Mouse (Mus musculus) liver, embryonic 13.5 days (tissue): ENCODE results near the gene Ptpn11. TPM values are rescaled to one million over a fixed set of nuclear protein-coding genes. Genes with fewer than 3 reads are reported as not detected.
"Not testable (repeated sequence)": the region's sequence is repeated elsewhere in the genome, so short reads cannot be mapped to it uniquely, and the experiment has no call there.

Experiments used
- ATAC-seq: fragments of 200-750 bp; cut with Nextera tagmentation; 2 replicates; pipeline ENCODE4 v1.8.0; 2017; ENCODE audit warnings: low read depth, mild to moderate bottlenecking, moderate number of reproducible peaks, moderate library complexity
- DNase-seq: peaks from one replicate; pipeline ENCODE4 v3.0.0; 2022
- H3K27ac ChIP-seq: fragments of 300-500 bp; sonication (generic); 2 replicates; pipeline ENCODE4 v1.5.1; 2015; ENCODE audit warnings: moderate library complexity, mild to moderate bottlenecking, inconsistent platforms
- H3K27me3 ChIP-seq: fragments of 300-500 bp; sonication (generic); 2 replicates; pipeline ENCODE4 v1.6.1; 2015; ENCODE audit warnings: mild to moderate bottlenecking, inconsistent platforms
- H3K36me3 ChIP-seq: fragments of 300-500 bp; sonication (generic); 2 replicates; pipeline ENCODE4 v1.6.1; 2015; ENCODE audit warnings: mild to moderate bottlenecking, inconsistent platforms
- H3K4me1 ChIP-seq: fragments of 300-500 bp; sonication (generic); replicated peaks from 2 replicates; pipeline ENCODE4 v1.6.1; 2015; ENCODE audit warnings: inconsistent platforms
- H3K4me2 ChIP-seq: fragments of 300-500 bp; sonication (generic); 2 replicates; pipeline ENCODE4 v1.6.1; 2015; ENCODE audit warnings: inconsistent platforms, mild to moderate bottlenecking, moderate library complexity
- H3K4me3 ChIP-seq: fragments of 300-500 bp; sonication (generic); replicated peaks from 2 replicates; pipeline ENCODE4 v1.5.1; 2015; ENCODE audit warnings: mild to moderate bottlenecking, inconsistent platforms
- H3K9ac ChIP-seq: fragments of 300-500 bp; sonication (generic); 2 replicates; pipeline ENCODE4 v1.6.1; 2015; ENCODE audit warnings: mild to moderate bottlenecking, inconsistent platforms
- H3K9me3 ChIP-seq: fragments of 300-500 bp; sonication (generic); replicated peaks from 2 replicates; pipeline ENCODE4 v1.6.1; 2016; ENCODE audit warnings: inconsistent platforms
- WGBS: fragments of 180-500 bp; shearing (Covaris S2); methylation state at CpG from one replicate; pipeline ENCODE4 v1.1.7; 2015; ENCODE audit not compliant: insufficient replicate concordance; 5-methylcytosine and 5-hydroxymethylcytosine counted together
- polyA plus RNA-seq: library from polyadenylated mRNA; unstranded; fragments of >200 nt; fragmentation: Nextera tagmentation; extraction: Ambion mirVana; gene quantifications from 2 replicates; pipeline ENCODE4 v1.2.1, GENCODE M21; 2015

Gene Ptpn11
- polyA plus RNA-seq, 1 experiment from 2014 or later = 12.5 TPM

- Histone ChIP-seq H3K36me3 (peaks cover 32% of the 10 kb centered on the region), H3K9me3 (no peaks in the 10 kb centered on the region), H3K4me1 (peaks cover 87% of the 10 kb centered on the region), H3K4me3 (peak overlapping the region; percentile 1; the same call in 1 of the 2 replicates), H3K9ac (peak overlapping the region; percentile 64), H3K4me2 (peak overlapping the region; percentile 44), H3K27me3 (no peaks in the 10 kb centered on the region), H3K27ac (peak overlapping the region; percentile 85)
- 41% methylated on average over 2 of the region's 2 CpGs for WGBS
- ATAC-seq (no peak), DNase-seq (no peak)
These were observed 34.7 kb upstream of the Ptpn11 start for GRCm38 (mm10) chr5:121225854-121226253.

DNA sequence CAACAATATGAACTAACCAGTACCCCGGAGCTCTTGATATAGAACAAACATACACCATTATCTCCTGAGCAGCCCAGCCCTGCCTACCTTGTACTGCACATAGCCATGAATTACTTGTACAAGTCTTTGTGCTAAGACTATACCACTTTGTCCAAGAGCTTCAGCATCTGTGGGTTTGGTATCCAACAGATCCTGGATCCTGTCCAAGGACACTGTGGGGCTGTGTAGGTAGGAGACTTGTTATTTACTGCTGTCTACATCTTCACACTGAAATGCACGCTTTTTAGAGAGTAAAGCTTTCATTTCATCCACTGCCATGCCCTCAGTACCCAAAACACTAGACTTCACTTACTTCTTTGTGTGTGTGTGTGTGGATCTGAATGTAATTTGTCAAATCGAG lies 33.7 kb upstream of the Ptpn11 start:
- peaks cover 26% of the 10 kb centered on the region for H3K36me3 ChIP-seq
- peaks cover 78% of the 10 kb centered on the region for H3K4me1 ChIP-seq
- 65% methylated on average over 3 of the region's 3 CpGs for WGBS
- ATAC-seq (no peak), DNase-seq (no peak)
- no peak overlapping the region for H3K4me3 ChIP-seq
- H3K27me3 ChIP-seq = no peaks in the 10 kb centered on the region
- peak overlapping the region; percentile 64 for H3K9ac ChIP-seq
- H3K9me3 ChIP-seq = no peaks in the 10 kb centered on the region
- H3K4me2 ChIP-seq = peak overlapping the region; percentile 44
- H3K27ac ChIP-seq = peak overlapping the region; percentile 85

GRCm38 (mm10) chr5:121224020-121224419 lies 32.8 kb upstream of the Ptpn11 start:
- 84% methylated on average over 4 of the region's 4 CpGs for WGBS
- H3K4me3 ChIP-seq, DNase-seq, ATAC-seq, H3K9ac ChIP-seq, H3K4me2 ChIP-seq, H3K27ac ChIP-seq, H3K9me3 ChIP-seq, H3K27me3 ChIP-seq: not testable (repeated sequence)
- Histone ChIP-seq H3K36me3 (peaks cover 18% of the 10 kb centered on the region), H3K4me1 (peaks cover 78% of the 10 kb centered on the region)

DNA sequence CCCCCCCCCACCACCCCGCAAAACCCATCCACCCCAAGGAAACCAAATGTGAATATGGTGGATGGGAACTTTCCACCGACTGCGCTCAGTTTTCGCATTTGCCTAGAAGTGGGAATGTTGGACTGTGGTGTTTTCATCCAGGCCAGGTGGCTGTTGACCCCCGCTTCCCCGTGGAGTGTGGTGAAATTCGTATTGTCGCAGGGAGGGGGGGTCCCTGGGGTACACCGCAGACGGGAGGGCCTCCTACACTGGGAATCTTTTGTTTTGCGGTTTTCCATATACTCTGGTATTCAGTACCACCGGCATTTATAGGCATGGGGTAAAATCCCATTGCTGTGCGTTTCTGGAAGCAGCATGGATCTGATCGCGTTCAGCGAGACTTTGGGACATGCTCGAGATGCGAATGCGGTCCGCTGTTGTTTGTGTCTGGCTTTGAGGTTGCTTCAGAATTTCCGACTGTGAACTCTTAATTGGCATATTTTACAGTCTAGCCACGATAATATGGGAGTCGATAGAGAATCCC lies 30.2 kb upstream of the Ptpn11 start:
- Histone ChIP-seq H3K9me3 (no peaks in the 10 kb centered on the region), H3K36me3 (peaks cover 4% of the 10 kb centered on the region), H3K4me2 (peak overlapping the region; percentile 70), H3K27me3 (no peaks in the 10 kb centered on the region), H3K4me3 (peak overlapping the region; percentile 93), H3K4me1 (peaks cover 74% of the 10 kb centered on the region), H3K27ac (peak overlapping the region; percentile 98), H3K9ac (peak overlapping the region; percentile 100)
- no peak for ATAC-seq
- DNase-seq = no peak
- 16% methylated on average over 23 of the region's 23 CpGs for WGBS

DNA sequence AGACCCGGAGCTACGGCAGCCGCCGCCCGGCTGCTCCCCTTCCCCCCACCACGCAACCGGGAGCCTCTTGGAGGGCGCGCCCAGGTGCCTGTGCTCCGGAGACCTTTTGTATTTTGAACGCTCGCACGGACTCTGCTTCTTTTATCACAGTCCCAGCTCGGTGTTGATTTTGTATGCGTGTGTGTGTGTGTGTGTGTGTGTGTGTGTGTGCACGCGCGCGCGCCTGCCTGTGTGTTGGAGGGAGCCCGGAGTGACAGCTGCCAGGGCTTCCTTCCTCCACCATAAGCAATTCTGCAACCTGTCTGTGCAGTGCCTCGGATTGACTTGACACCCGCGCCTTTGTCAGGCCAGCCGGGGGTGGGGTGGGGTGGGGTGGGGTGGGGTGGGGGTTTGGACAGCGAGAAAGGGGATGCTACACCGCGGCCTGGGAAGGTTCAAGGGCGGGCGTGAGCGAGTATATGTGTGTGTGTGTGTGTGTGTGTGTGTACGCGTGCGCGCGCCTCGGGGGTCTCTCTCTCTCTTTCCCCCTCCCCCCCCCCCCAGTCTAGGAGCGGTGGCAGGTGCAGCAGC lies 29.6 kb upstream of the Ptpn11 start:
- H3K27me3 ChIP-seq = no peaks in the 10 kb centered on the region
- H3K9ac ChIP-seq = peak overlapping the region; percentile 100
- under 1% methylated on average over 21 of the region's 38 CpGs for WGBS
- H3K9me3 ChIP-seq = no peaks in the 10 kb centered on the region
- peaks cover 73% of the 10 kb centered on the region for H3K4me1 ChIP-seq
- DNase-seq (no peak), ATAC-seq (peak; percentile 38)
- H3K27ac ChIP-seq = peak overlapping the region; percentile 98
- peak overlapping the region; percentile 70 for H3K4me2 ChIP-seq
- H3K36me3 ChIP-seq = peaks cover 4% of the 10 kb centered on the region
- H3K4me3 ChIP-seq = peak overlapping the region; percentile 93

DNA sequence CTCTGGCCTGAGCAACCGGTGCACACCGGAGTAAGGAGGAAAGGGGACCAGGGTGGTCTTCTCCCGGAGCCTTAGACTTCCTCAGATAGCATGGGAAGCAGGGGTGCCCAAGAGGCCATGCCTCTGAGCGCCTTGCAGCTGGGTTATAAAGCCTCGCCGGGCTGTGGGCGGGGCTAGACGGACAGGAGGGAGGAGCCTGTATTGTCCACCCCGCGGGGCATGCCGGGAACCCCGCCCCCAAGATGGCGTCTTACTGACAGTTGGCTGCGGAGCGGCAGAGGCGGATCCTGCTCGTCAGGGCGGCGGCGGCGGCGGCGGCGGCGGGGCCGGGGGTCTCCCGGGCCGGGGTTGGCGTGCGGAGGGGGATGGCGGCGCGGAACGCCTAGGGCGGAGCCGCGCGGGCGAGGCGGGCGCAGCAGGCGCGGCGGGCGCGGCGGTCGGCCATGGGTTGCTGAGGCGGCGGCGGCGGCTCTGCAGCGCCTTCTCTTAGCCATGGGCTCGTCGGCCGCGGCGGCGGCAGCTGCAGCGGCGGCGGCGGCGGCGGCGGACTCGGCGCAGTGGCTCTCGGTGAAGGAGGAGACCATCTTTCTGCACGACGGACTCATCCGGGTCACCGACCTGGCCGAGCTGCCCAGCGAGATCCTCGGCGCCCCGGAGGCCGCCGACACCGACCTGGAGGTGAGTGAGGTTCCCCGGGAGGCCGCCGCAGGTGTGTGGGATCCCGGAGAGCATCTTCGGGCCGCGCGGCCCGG lies 29.0 kb upstream of the Ptpn11 start, which contains the start of gene Hectd4:
Hectd4 (plus strand) TSS at position 240 of the 752 bp plus-strand sequence.
- peak within 1 kb of the TSS; percentile 93 for H3K4me3 ChIP-seq
- H3K36me3 ChIP-seq = peaks cover 4% of the 10 kb centered on the region
- DNase-seq = peak; percentile 97
- H3K9ac ChIP-seq = peak within 1 kb of the TSS; percentile 100
- H3K27me3 ChIP-seq = no peaks in the 10 kb centered on the region
- peak within 1 kb of the TSS; percentile 98 for H3K27ac ChIP-seq
- H3K4me2 ChIP-seq = peak within 1 kb of the TSS; percentile 70
- peak; percentile 28 for ATAC-seq
- no peaks in the 10 kb centered on the region for H3K9me3 ChIP-seq
- WGBS = 0% methylated on average over 76 of the region's 90 CpGs
- peaks cover 71% of the 10 kb centered on the region for H3K4me1 ChIP-seq

DNA sequence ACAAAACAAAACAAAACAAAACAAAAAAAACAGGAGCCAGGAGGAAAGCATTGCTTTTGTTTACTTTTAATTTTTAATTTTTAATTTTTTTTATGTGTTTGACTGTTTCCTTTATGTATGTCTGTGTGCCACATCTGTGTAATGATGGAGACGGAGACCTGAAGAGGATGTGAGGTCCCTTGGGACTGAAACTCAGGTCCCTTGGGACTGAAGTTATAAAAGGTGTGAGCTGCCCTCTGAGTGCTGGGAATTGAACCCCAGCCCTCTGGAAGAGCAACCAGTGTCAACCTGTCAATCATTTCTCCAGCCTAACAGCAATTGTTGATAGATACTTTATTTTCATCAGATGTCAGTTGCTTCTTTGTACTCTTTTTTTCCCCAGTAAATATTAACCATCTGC lies 28.0 kb upstream of the Ptpn11 start:
- H3K4me3 ChIP-seq = peak overlapping the region; percentile 93; the same call in 1 of the 2 replicates
- peak overlapping the region; percentile 98 for H3K27ac ChIP-seq
- no peaks in the 10 kb centered on the region for H3K36me3 ChIP-seq
- H3K4me1 ChIP-seq = peaks cover 73% of the 10 kb centered on the region
- peak overlapping the region; percentile 100; the same call in 1 of the 2 replicates for H3K9ac ChIP-seq
- no peaks in the 10 kb centered on the region for H3K9me3 ChIP-seq
- H3K4me2 ChIP-seq = peak overlapping the region; percentile 63
- H3K27me3 ChIP-seq = no peaks in the 10 kb centered on the region
- 94% methylated on average over 1 of the region's 1 CpGs for WGBS
- no peak for DNase-seq
- ATAC-seq = no peak

GRCm38 (mm10) chr5:121217313-121217634 lies 26.1 kb upstream of the Ptpn11 start:
- DNase-seq = no peak

GRCm38 (mm10) chr5:121216584-121217312 lies 25.6 kb upstream of the Ptpn11 start:
- Histone ChIP-seq H3K4me3 (peak overlapping the region; percentile 32), H3K4me1 (peaks cover 59% of the 10 kb centered on the region), H3K4me2 (peak overlapping the region; percentile 55), H3K36me3 (peaks cover 15% of the 10 kb centered on the region), H3K27ac (peak overlapping the region; percentile 100), H3K9ac (peak overlapping the region; percentile 72)
- 70% methylated on average over 9 of the region's 9 CpGs for WGBS
- H3K27me3 ChIP-seq, H3K9me3 ChIP-seq, ATAC-seq, DNase-seq: not testable (repeated sequence)

More at GRCm38 (mm10) chr5:121217313-121217634, 26.1 kb upstream of the Ptpn11 start:
- no peaks in the 10 kb centered on the region for H3K27me3 ChIP-seq
- H3K27ac ChIP-seq = peak overlapping the region; percentile 100
- H3K9ac ChIP-seq = peak overlapping the region; percentile 72
- peaks cover 64% of the 10 kb centered on the region for H3K4me1 ChIP-seq
- H3K4me3 ChIP-seq = no peak overlapping the region
- 81% methylated on average over 2 of the region's 2 CpGs for WGBS
- H3K9me3 ChIP-seq = no peaks in the 10 kb centered on the region
- no peak overlapping the region for H3K4me2 ChIP-seq
- H3K36me3 ChIP-seq = peaks cover 10% of the 10 kb centered on the region
- ATAC-seq = no peak

DNA sequence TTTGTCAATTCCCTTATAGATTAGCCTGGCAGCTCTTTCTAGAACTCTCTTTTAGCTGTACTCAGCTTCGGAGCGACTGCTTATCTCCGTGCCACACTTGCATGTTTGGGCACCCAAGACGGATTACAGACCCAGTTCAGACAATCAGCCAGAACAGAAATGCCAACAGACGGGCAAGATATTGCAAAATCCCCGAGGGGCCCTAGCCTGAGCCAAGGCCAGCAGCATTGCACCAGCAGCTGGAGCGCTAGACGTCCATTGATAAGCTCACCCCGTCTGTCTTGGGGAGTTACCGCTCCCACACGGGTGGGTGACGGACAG lies 24.9 kb upstream of the Ptpn11 start:
- Histone ChIP-seq H3K27me3 (no peaks in the 10 kb centered on the region), H3K9me3 (no peaks in the 10 kb centered on the region), H3K4me1 (peaks cover 55% of the 10 kb centered on the region), H3K36me3 (peaks cover 22% of the 10 kb centered on the region), H3K27ac (peak overlapping the region; percentile 100), H3K4me3 (peak overlapping the region; percentile 32), H3K4me2 (peak overlapping the region; percentile 55), H3K9ac (peak overlapping the region; percentile 72)
- DNase-seq (peak; percentile 92), ATAC-seq (peak; percentile 90)
- WGBS = 11% methylated on average over 12 of the region's 12 CpGs
